Mouse (Mus musculus) neural tube, embryonic 14.5 days (tissue): Measurements from ENCODE around the gene Map2k5. TPM values are rescaled to one million over a fixed set of nuclear protein-coding genes. Genes with fewer than 3 reads are reported as not detected.

Experiments
- ATAC-seq: fragments of 200-750 bp; cut with Nextera tagmentation; 2 replicates; pipeline ENCODE4 v1.8.0; 2017; ENCODE audit warnings: low read depth, mild to moderate bottlenecking, moderate TSS enrichment, moderate library complexity
- H3K27ac ChIP-seq: fragments of 300-500 bp; sonication (generic); 2 replicates; pipeline ENCODE4 v1.5.1; 2014; ENCODE audit warnings: low read depth, mild to moderate bottlenecking, control low read depth, low read length, moderate library complexity, mixed read lengths
- H3K27me3 ChIP-seq: fragments of 300-500 bp; sonication (generic); 2 replicates; pipeline ENCODE4 v1.6.1; 2014; ENCODE audit warnings: low read length; ENCODE audit not compliant: control insufficient read depth, insufficient read depth
- H3K36me3 ChIP-seq: fragments of 300-500 bp; sonication (generic); 2 replicates; pipeline ENCODE4 v1.6.1; 2014; ENCODE audit warnings: low read length, mixed read lengths; ENCODE audit not compliant: control insufficient read depth, insufficient read depth
- H3K4me1 ChIP-seq: fragments of 300-500 bp; sonication (generic); 2 replicates; pipeline ENCODE4 v1.6.1; 2014; ENCODE audit warnings: low read length; ENCODE audit not compliant: control insufficient read depth, insufficient read depth
- H3K4me2 ChIP-seq: fragments of 300-500 bp; sonication (generic); 2 replicates; pipeline ENCODE4 v1.6.1; 2014; ENCODE audit warnings: mild to moderate bottlenecking, low read depth, low read length, control low read depth
- H3K4me3 ChIP-seq: fragments of 300-500 bp; sonication (generic); 2 replicates; pipeline ENCODE4 v1.5.1; 2014; ENCODE audit warnings: low read depth, low read length, control low read depth, mixed read lengths
- H3K9ac ChIP-seq: fragments of 300-500 bp; sonication (generic); replicated peaks from 2 replicates; pipeline ENCODE4 v1.6.1; 2014; ENCODE audit warnings: low read depth, mild to moderate bottlenecking, control low read depth, low read length, mixed read lengths
- H3K9me3 ChIP-seq: fragments of 300-500 bp; sonication (generic); 2 replicates; pipeline ENCODE4 v1.6.1; 2016; ENCODE audit warnings: low read length; ENCODE audit not compliant: control insufficient read depth
- WGBS: fragments of 180-500 bp; shearing (Covaris S2); extraction: QIAGEN DNeasy Blood & Tissue Kit; methylation state at CpG from one replicate; pipeline ENCODE4 v1.1.7; 2014; 5-methylcytosine and 5-hydroxymethylcytosine counted together
- polyA plus RNA-seq: library from polyadenylated mRNA; unstranded; fragments of >200 nt; fragmentation: Nextera tagmentation; extraction: Ambion mirVana; gene quantifications from 2 replicates; pipeline ENCODE4 v1.2.1, GENCODE M21; 2014

Map2k5 gene
- polyA plus RNA-seq, 1 experiment from 2014 or later = 35.1 TPM

- ATAC-seq = no peak
- H3K9me3 ChIP-seq = no peaks in the 10 kb centered on the region
- WGBS = 92% methylated on average over 8 of the region's 8 CpGs
- H3K9ac ChIP-seq = no peak overlapping the region
- no peaks in the 10 kb centered on the region for H3K36me3 ChIP-seq
- no peaks in the 10 kb centered on the region for H3K27me3 ChIP-seq
- no peak overlapping the region for H3K27ac ChIP-seq
- no peak overlapping the region for H3K4me2 ChIP-seq
- no peak overlapping the region for H3K4me3 ChIP-seq
- peaks cover 17% of the 10 kb centered on the region; the same call in 1 of the 2 replicates for H3K4me1 ChIP-seq
Measured at GRCm38 (mm10) chr9:63178296-63178695, 199.4 kb downstream of the Map2k5 start.

GRCm38 (mm10) chr9:63174001-63174721, 203.5 kb downstream of the Map2k5 start:
- no peak overlapping the region for H3K27ac ChIP-seq
- no peak overlapping the region for H3K4me3 ChIP-seq
- H3K9ac ChIP-seq = no peak overlapping the region
- WGBS = 82% methylated on average over 8 of the region's 8 CpGs
- no peak for ATAC-seq
- no peak overlapping the region for H3K4me2 ChIP-seq
- H3K27me3 ChIP-seq = no peaks in the 10 kb centered on the region
- no peaks in the 10 kb centered on the region for H3K9me3 ChIP-seq
- H3K36me3 ChIP-seq = no peaks in the 10 kb centered on the region
- H3K4me1 ChIP-seq = no peaks in the 10 kb centered on the region

DNA sequence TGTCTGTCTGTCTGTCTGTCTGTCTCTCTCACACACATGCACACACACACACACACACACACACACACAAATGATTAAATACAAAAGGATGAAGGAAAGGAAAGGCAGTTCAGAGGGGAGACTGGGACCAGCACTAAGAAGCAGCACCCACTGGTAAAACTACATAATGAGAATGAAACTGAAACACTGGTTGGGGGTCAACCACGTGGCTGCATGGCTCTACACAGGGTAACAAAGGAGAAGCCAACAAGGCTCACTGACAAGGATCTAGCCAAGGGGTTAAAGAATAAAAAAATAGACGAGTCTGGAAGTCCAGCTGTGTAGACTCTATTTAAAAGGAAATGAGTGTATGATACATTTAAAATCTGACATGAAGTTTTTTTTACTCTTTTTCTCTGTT, 205.8 kb downstream of the Map2k5 start:
- WGBS = 43% methylated on average over 2 of the region's 2 CpGs
- H3K27ac ChIP-seq = no peak overlapping the region
- no peaks in the 10 kb centered on the region for H3K9me3 ChIP-seq
- H3K27me3 ChIP-seq = no peaks in the 10 kb centered on the region
- H3K4me1 ChIP-seq = no peaks in the 10 kb centered on the region
- H3K36me3 ChIP-seq = no peaks in the 10 kb centered on the region
- no peak overlapping the region for H3K4me3 ChIP-seq
- no peak overlapping the region for H3K9ac ChIP-seq
- H3K4me2 ChIP-seq = no peak overlapping the region
- no peak for ATAC-seq

GRCm38 (mm10) chr9:63169127-63169526, 208.6 kb downstream of the Map2k5 start:
- H3K4me2 ChIP-seq = no peak overlapping the region
- no peak overlapping the region for H3K9ac ChIP-seq
- H3K9me3 ChIP-seq = no peaks in the 10 kb centered on the region
- no peaks in the 10 kb centered on the region for H3K36me3 ChIP-seq
- no peak for ATAC-seq
- H3K4me3 ChIP-seq = no peak overlapping the region
- H3K27me3 ChIP-seq = no peaks in the 10 kb centered on the region
- WGBS = 96% methylated on average over 1 of the region's 1 CpGs
- H3K4me1 ChIP-seq = no peaks in the 10 kb centered on the region
- no peak overlapping the region for H3K27ac ChIP-seq

DNA sequence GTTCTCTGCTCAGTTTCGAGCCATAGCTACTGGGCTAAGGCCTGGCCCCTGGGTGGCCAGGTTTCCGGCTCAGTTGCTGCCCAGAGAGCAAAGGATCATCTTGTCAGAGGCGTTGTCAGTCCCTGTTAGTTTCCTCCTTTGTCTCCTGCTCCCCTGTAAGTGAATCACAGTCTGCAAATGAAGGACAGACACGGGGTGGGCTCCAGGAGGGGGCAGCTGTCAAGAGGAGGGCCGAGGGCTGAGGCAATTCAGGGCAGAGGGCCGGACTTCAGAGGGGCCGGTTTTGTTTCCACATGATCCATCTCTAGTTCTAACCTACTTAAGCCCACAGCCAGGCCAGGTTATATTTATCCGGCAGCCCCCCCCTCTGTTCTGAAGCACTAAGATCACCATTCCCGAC, 212.6 kb downstream of the Map2k5 start:
- Histone ChIP-seq H3K36me3 (no peaks in the 10 kb centered on the region; the same call in 1 of the 2 replicates), H3K4me2 (no peak overlapping the region), H3K4me1 (no peaks in the 10 kb centered on the region), H3K9me3 (no peaks in the 10 kb centered on the region), H3K27ac (no peak overlapping the region), H3K27me3 (no peaks in the 10 kb centered on the region), H3K4me3 (no peak overlapping the region), H3K9ac (no peak overlapping the region)
- no peak for ATAC-seq
- WGBS = 28% methylated on average over 9 of the region's 9 CpGs

DNA sequence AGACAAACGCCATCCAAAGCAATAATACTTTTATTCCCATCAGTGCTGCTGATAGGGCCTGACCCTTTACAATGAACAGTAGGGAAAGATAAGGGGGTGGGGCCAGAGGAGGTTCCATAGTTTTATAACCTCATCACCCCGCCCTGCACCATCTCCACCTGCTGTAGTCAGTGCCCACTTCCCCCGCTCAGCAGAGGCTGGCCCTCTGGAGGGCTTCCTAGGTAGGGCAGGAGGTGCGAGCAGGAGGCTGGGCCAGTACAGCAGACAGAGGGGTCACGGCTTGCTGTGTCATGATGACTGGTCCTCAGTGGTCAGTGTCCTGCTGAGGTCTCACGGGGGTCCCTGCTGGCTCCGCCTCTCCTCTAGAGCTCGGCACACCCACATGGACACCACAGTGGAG, 213.9 kb downstream of the Map2k5 start:
- Histone ChIP-seq H3K4me2 (no peak overlapping the region), H3K36me3 (no peaks in the 10 kb centered on the region; the same call in 1 of the 2 replicates), H3K27ac (no peak overlapping the region), H3K4me1 (no peaks in the 10 kb centered on the region), H3K4me3 (no peak overlapping the region), H3K27me3 (no peaks in the 10 kb centered on the region), H3K9me3 (no peaks in the 10 kb centered on the region), H3K9ac (no peak overlapping the region)
- 64% methylated on average over 8 of the region's 8 CpGs for WGBS
- ATAC-seq = no peak

DNA sequence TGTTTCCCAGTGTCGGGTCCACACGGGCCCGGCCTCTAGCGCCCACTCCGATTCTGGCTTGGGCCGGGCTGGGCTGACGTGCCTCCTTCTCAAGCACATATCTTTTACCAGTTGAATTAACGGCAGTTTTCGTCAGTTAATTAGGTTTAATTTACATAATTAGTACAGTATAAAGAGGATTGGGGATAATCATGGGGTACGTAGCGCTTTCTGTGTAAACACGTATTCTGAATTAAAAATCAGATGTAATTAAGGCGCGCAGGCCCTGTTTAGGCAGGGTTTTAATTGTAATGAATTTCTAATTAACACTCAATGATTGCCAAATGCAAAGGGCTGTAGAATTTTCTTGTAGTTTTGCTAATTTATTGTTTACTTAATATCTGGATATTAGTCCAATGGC, 225.8 kb downstream of the Map2k5 start:
- Histone ChIP-seq H3K27me3 (peaks cover 14% of the 10 kb centered on the region), H3K36me3 (no peaks in the 10 kb centered on the region), H3K4me3 (no peak overlapping the region), H3K9me3 (no peaks in the 10 kb centered on the region), H3K27ac (no peak overlapping the region), H3K4me1 (peaks cover 13% of the 10 kb centered on the region; the same call in 1 of the 2 replicates), H3K9ac (no peak overlapping the region), H3K4me2 (peak overlapping the region; percentile 67)
- no peak for ATAC-seq
- 11% methylated on average over 14 of the region's 14 CpGs for WGBS

DNA sequence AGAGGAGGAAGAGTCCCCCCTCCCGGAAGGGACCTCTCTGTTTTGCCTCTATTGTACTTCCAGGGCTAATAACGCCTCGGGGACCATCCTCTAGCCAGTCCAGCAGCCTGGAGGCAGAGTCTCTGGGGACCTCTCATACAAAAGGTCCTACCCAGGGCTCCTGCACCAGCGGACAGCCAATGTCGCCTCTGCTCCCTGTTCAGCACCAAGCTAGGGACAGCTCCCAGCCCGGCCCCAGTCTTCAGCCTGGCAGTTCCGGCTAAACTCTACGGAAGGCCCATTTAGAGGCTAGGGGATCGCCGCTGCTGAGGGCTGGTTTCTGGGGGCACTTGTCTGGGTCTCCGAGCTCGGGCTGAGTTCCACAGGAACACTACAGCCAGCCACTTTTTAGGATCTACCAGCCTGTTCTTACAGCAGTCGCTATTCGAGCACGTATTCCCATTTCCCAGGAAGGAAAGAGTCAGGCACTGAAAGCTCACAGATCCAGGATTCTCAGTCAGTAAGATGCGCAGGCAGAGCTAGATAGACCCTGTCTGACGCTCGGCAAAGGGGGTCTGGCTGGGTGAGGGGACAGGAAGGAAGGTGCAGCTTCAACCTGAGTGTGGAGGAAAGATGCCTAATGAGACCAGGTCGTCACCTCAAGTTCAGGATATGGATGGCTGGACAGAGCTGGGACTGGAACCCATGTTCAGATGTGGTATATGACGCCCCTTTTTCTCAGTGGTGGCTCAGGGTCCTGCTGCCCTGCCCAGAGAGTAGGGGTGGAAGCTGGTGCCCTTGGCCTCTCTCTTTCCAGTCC, 226.4 kb downstream of the Map2k5 start:
- H3K4me2 ChIP-seq = peak overlapping the region; percentile 67
- peaks cover 11% of the 10 kb centered on the region for H3K27me3 ChIP-seq
- peak overlapping the region; percentile 55 for H3K27ac ChIP-seq
- H3K36me3 ChIP-seq = no peaks in the 10 kb centered on the region
- ATAC-seq = peak; percentile 41; the same call in 1 of the 2 replicates
- H3K4me1 ChIP-seq = peaks cover 13% of the 10 kb centered on the region; the same call in 1 of the 2 replicates
- WGBS = 3% methylated on average over 20 of the region's 20 CpGs
- 0 out of 2 replicates have a peak overlapping the region, but pooled peaks have one; percentile 4 for H3K4me3 ChIP-seq
- H3K9me3 ChIP-seq = no peaks in the 10 kb centered on the region
- H3K9ac ChIP-seq = peak overlapping the region; percentile 28; the same call in 1 of the 2 replicates
